In the genomic region with DNA sequence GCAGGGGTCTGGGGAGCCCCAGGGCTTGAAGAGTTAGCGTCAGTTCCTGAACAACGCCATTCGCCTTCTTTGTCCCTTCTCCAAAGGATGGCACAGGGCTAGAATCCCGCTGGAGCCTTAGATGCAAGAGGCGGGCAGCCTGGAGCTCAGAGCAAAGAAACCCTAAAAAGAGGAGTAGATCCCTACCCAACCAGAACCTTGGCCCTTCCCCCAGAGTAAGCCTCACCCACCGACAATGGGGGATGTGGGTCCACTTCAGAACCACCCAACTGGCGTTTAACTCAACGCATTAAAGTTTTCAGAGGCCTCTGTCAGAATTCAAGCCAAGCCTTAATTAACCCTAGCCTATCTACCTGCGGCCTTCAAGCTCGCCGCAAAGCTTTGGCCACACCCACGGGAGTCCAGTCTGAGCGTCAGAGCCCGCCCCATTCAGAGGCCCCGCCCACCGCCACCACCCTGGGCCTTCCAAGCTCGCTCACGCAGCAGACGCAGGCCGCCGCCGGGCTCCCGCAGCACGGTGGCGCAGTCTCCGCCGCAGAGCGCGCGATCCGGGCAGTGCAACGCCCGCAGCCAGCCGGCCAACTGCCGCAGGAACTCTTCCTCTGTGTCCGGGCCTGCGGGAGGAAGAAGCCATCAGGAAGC, we compare ENCODE assay signal across 7 mouse cellular contexts. TPM values are rescaled to one million over a fixed set of nuclear protein-coding genes. Genes with fewer than 3 reads are reported as not detected.
DNase-seq lines count a peak whose midpoint lies in the region; ATAC-seq lines count a peak whose summit lies in the region.

No protein-coding gene starts in this region.

- WGBS in intestine, embryonic 15.5 days, result 7% methylated on average over 37 of the region's 37 CpGs

- H3K27ac ChIP-seq in intestine, embryonic 15.5 days, result peak overlapping the region; percentile 97

- H3K27me3 ChIP-seq in intestine, embryonic 15.5 days (replicated peaks), result peaks cover 13% of the 10 kb centered on the region

- peaks cover 6% of the 10 kb centered on the region for H3K4me1 ChIP-seq in intestine, embryonic 15.5 days (replicated peaks)

- H3K9ac ChIP-seq in intestine, embryonic 15.5 days, result peak overlapping the region; percentile 87

- peak; percentile 91 for ATAC-seq in intestine, embryonic 15.5 days
- peak; percentile 67 for ATAC-seq in megakaryocyte-erythroid progenitor cell, adult 5-6 weeks (replicated peaks; ENCODE audit: low FRiP score, low TSS enrichment, poor library complexity, severe bottlenecking)

- H3K4me2 ChIP-seq in intestine, embryonic 15.5 days (replicated peaks), result peak overlapping the region; percentile 95

- H3K9me3 ChIP-seq in intestine, embryonic 15.5 days, result 0 out of 2 replicates have a peak, but pooled peaks cover 5% of the 10 kb centered on the region

- H3K4me3 ChIP-seq in intestine, embryonic 15.5 days (replicated peaks), result peak overlapping the region; percentile 93

- H3K36me3 ChIP-seq in intestine, embryonic 15.5 days, result peaks cover 7% of the 10 kb centered on the region

- intact Hi-C loops in left cerebral cortex, postnatal 14 days (cut with DNase I), result loop anchor here (10.0 kb wide), 1 partner anchor 101 kb away; no protein-coding TSS in a partner anchor

- peak; percentile 82 for DNase-seq in adrenal gland, adult 8-10 months
- peak; percentile 92 for DNase-seq in embryo, embryonic 11 days
- peak; percentile 87 for DNase-seq in gastrocnemius, postnatal 25 days
- DNase-seq in left cerebral cortex, postnatal 14 days (ENCODE audit: low spot score in 2 of 2), result peak; percentile 88 to 91
- peak; percentile 88 for DNase-seq in right cerebral cortex, postnatal 4 days

RNA-seq across cellular contexts. Expression of gene Fam98c, which starts 0.7 kb away (rescaled TPM):
- 10 to 100 TPM; 10.1 to 19.9 (median 14.7) TPM for total RNA-seq in adrenal gland, adult 8-10 months (2022)
- total RNA-seq in gastrocnemius, postnatal 25 days (2021), result 10 to 100 TPM; 11.0 to 12.9 TPM
- polyA plus RNA-seq in intestine, embryonic 15.5 days (2015; fragmentation: Nextera tagmentation; extraction: Ambion mirVana), result 48.7 and 49.3 TPM in 2 replicates
- total RNA-seq in left cerebral cortex, postnatal 14 days (2021), result 10 to 100 TPM; 32.7 to 37.5 TPM
- total RNA-seq in megakaryocyte-erythroid progenitor cell, adult 5-6 weeks (2014; fragmentation: Nextera tagmentation), result 15.4 and 21.1 TPM in 2 replicates
- total RNA-seq in megakaryocyte-erythroid progenitor cell, adult 5-6 weeks (2017), result 4.8 and 20.4 TPM in 2 replicates

RNA-seq across cellular contexts. Expression of gene Ggn, which starts 14.7 kb away (rescaled TPM):
- total RNA-seq in adrenal gland, adult 8-10 months (2022), result 1 to 10 TPM; 1.2 to 2.1 (median 1.7) TPM
- total RNA-seq in gastrocnemius, postnatal 25 days (2021), result under 1 TPM; 0.15 to 0.32 TPM
- 0.49 and 0.76 TPM in 2 replicates for polyA plus RNA-seq in intestine, embryonic 15.5 days (2015; fragmentation: Nextera tagmentation; extraction: Ambion mirVana)
- total RNA-seq in left cerebral cortex, postnatal 14 days (2021), result 1 to 10 TPM in 1 of 2 experiments, under 1 TPM in 1; 0.92 to 1.2 TPM
- total RNA-seq in megakaryocyte-erythroid progenitor cell, adult 5-6 weeks (2014; fragmentation: Nextera tagmentation), result not detected in 2 replicates
- 0.30 TPM in 1 of 2 replicates, not detected in the other for total RNA-seq in megakaryocyte-erythroid progenitor cell, adult 5-6 weeks (2017)

RNA-seq across cellular contexts. Expression of gene Spred3, which starts 14.9 kb away (rescaled TPM):
- total RNA-seq in adrenal gland, adult 8-10 months (2022), result 10 to 100 TPM in 2 of 4 experiments, 1 to 10 TPM in 2; 6.6 to 19.2 (median 12.7) TPM
- total RNA-seq in gastrocnemius, postnatal 25 days (2021), result under 1 TPM; 0.77 to 0.86 TPM
- 1.4 and 2.0 TPM in 2 replicates for polyA plus RNA-seq in intestine, embryonic 15.5 days (2015; fragmentation: Nextera tagmentation; extraction: Ambion mirVana)
- 10 to 100 TPM; 45.7 to 48.0 TPM for total RNA-seq in left cerebral cortex, postnatal 14 days (2021)
- 0.42 and 2.2 TPM in 2 replicates for total RNA-seq in megakaryocyte-erythroid progenitor cell, adult 5-6 weeks (2014; fragmentation: Nextera tagmentation)
- total RNA-seq in megakaryocyte-erythroid progenitor cell, adult 5-6 weeks (2017), result 0.99 and 1.8 TPM in 2 replicates

RNA-seq across cellular contexts. Expression of gene Rasgrp4, which starts 20.7 kb away (rescaled TPM):
- 1 to 10 TPM; 1.3 to 1.6 (median 1.4) TPM for total RNA-seq in adrenal gland, adult 8-10 months (2022)
- under 1 TPM; 0.69 to 0.72 TPM for total RNA-seq in gastrocnemius, postnatal 25 days (2021)
- polyA plus RNA-seq in intestine, embryonic 15.5 days (2015; fragmentation: Nextera tagmentation; extraction: Ambion mirVana), result 0.44 and 0.62 TPM in 2 replicates
- total RNA-seq in left cerebral cortex, postnatal 14 days (2021), result 1 to 10 TPM; 1.8 to 2.2 TPM
- total RNA-seq in megakaryocyte-erythroid progenitor cell, adult 5-6 weeks (2014; fragmentation: Nextera tagmentation), result not detected in 2 replicates
- 0.66 TPM in 1 of 2 replicates, not detected in the other for total RNA-seq in megakaryocyte-erythroid progenitor cell, adult 5-6 weeks (2017)

RNA-seq across cellular contexts. Expression of gene Psmd8, which starts 25.2 kb away (rescaled TPM):
- 100 to 1,000 TPM; 167 to 191 (median 174) TPM for total RNA-seq in adrenal gland, adult 8-10 months (2022)
- 100 to 1,000 TPM; 156 to 200 TPM for total RNA-seq in gastrocnemius, postnatal 25 days (2021)
- polyA plus RNA-seq in intestine, embryonic 15.5 days (2015; fragmentation: Nextera tagmentation; extraction: Ambion mirVana), result 244 and 249 TPM in 2 replicates
- total RNA-seq in left cerebral cortex, postnatal 14 days (2021), result 100 to 1,000 TPM; 161 to 165 TPM
- total RNA-seq in megakaryocyte-erythroid progenitor cell, adult 5-6 weeks (2014; fragmentation: Nextera tagmentation), result 159 and 187 TPM in 2 replicates
- 154 and 158 TPM in 2 replicates for total RNA-seq in megakaryocyte-erythroid progenitor cell, adult 5-6 weeks (2017)

Comparison
In these comparisons a context has a peak if more than half of its experiments do, and no peak if none do; other contexts are left out.
1. Peak in every context shown above with its lines: DNase-seq, ATAC-seq, H3K4me3 ChIP-seq and H3K27ac ChIP-seq.